Mouse (Mus musculus) monocyte, adult 5-6 weeks (primary cell): ENCODE measurements around the gene Nckap5l. TPM values are rescaled to one million over a fixed set of nuclear protein-coding genes. Genes with fewer than 3 reads are reported as not detected.

Experiments used
- ATAC-seq: fragments of 153-309, 156-312 bp; replicated peaks from 2 replicates; pipeline ENCODE4 v1.8.0; 2017; ENCODE audit warnings: mild to moderate bottlenecking; ENCODE audit not compliant: low TSS enrichment, insufficient number of reproducible peaks, severe bottlenecking, poor library complexity, low FRiP score
- total RNA-seq: library from RNA; stranded (forward); fragments of 200-1000, 200-491, 200-594 nt; gene quantifications from 3 replicates; pipeline ENCODE4 v1.2.3, GENCODE M21; 2017

Nckap5l gene
- total RNA-seq, 1 experiment from 2014 or later: 1.2 TPM

DNA sequence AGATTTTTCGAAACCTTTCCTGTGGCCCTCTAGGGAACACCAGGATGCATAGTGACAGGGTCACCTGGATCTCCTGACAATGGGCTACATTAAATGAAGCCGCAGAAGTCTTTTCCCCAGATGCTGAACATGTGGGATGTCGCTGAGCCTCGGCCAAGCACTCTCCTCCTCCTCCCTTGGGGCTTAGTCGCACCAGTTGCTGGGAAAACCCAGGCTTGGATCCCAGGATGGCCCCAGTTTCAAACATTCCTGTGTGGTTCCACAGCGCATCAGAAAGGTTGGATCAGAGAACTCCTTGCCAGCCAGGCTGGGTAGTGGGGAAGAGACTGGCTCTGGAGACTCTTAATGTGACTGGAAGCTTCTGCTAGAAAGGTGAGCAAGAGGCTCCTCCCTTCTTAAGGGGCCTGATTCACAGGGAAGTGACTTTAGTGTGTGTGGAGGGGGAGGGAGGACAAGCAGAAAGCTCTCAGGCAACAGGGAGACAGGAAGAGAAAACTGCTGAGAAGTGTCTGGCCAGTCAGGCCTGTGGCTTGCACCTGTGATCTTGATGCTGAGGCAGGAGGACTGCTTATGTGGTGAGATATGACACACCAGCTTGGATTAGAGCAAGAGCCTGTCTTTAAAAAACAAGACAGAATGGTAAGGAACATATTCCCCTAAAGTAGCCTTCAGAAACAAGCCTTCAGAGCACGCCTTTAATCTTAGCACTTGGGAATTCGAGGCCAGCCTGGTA, 18.4 kb downstream of the Nckap5l start:
- ATAC-seq: no peak

- no peak for ATAC-seq
Observed at GRCm38 (mm10) chr15:99433913-99434312, 23.6 kb downstream of the Nckap5l start.

DNA sequence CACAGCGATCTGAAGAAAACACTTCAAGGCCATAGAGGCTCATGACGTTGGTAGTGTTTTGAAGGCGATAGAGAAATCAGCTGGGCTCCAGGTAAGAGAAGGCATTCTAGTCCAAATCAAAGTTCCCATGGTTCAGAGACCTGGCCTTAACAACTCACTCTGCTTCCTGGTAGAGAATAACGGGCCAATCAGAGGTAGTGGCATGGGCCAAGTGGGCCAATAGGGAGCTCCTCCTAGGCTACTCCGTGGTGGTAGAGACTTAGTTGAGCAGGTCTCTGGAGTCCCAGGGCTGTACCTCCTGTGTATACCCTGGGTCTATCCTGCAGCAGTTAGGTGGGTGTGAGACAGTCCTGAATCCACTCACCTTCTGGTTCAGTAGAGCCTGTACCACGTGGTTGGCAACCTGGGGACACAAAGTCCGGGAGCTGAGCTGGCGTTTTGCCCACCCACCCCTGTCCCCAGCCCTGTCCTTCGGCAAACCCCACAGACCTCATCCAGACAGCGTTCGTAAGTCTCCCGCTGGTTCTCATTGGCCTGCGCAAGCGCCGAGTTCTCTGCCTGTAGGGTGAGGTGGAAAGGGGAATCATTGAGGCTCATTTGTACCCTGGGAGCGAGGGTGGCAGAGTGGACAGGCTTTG, 24.3 kb downstream of the Nckap5l start:
- ATAC-seq: no peak

DNA sequence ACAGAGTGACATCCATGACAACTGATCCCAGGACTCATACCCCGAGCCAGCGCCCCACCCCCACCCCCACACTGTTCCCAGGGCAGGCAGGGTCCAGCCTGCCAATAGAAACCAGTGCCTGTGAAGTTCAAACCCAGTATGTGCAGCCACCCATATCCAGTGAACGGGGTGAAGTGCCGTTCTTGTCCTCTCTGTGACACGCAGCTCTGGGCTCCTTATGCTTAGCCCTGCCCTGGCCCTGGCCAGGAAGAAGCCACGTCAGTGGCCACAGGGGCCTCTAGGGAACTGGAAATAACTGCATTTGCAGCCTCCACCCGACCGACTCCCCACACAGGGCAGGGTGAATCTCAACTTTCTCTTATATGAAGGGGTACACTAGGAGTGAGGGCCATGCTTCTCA, 25.6 kb downstream of the Nckap5l start:
- no peak for ATAC-seq

DNA sequence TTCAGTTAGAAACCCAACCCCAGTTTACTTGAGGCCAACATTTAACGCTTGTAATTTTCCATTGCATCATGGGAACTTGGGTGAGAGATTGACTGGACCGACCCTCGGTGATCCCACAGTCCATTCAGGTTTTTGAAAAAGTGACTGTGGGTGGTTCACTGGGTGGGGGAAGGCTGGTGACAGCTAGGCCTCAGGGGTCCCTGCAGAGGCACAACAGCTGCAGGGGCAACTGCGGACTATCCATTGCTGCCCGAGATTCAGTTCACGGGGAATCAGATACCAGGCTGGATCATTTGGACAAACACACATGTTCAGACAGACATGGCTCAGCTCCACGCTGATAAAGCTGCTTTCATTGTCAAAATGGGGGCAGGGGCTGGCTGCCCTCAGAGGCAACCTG, 26.0 kb downstream of the Nckap5l start:
- no peak for ATAC-seq

DNA sequence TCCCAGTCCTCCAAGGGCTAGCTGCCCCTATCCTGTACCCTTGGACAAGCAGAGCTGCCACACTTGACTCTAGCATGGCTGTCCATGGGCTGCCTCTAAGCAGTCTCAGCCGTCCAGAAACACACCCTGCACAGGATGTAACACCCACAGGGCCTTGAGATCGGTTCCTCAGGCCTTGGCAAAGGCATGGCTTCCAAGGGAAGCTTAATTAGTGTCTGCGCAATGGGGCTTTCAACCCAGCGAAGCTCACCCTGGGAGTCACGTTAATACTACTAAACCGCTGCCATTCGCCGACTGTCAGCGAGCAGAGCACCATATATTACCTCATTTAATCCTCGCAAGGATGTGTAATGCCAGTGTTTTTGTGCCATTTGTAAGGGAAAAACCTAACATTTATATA, 26.5 kb downstream of the Nckap5l start:
- no peak for ATAC-seq

- ATAC-seq: no peak
Observed at GRCm38 (mm10) chr15:99430394-99430793, 27.2 kb downstream of the Nckap5l start.

GRCm38 (mm10) chr15:99423884-99424283, 33.7 kb downstream of the Nckap5l start:
- ATAC-seq: no peak

GRCm38 (mm10) chr15:99423131-99423530, 34.4 kb downstream of the Nckap5l start:
- ATAC-seq: no peak

DNA sequence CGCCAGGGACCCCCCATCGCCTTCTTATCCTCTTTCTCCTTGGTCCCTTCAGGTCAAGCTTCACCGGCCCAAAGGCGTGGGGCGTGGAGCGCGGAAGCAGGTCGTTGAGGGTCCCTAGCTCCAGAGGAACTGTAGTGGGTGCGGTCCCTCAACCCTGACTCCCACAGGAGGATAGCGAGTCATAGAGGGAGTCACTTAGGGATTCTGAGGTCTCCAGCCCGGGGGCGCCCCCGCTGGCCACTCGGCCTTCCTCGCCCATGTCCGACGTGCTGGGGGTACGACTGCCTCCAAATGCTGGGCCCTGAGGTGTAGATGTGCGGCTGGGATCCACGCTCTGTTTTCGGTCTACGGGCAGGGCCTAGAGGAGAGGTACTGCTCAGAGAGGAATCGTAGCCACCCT, 35.0 kb downstream of the Nckap5l start:
- no peak for ATAC-seq

- ATAC-seq: no peak
Observed at GRCm38 (mm10) chr15:99421676-99422075, 35.9 kb downstream of the Nckap5l start.

DNA sequence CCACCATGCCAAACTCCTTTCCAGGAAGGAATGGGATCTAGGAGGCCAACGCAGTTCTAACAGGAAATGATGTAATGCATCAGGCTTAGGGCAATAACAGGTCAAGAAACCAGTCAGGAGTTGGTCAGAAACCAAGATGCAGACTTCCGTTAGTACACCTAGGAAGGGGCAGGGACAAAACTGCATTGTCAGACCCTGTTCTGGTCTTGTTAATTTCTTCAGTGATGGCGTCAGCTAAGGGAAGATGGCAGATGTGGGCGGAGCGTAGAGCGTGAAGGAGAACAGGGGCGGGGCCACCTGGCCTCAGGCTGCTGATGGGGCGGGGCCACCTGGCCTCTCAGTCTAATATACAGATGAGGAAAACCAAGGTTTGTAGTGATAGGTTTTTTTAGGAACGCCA, 36.4 kb downstream of the Nckap5l start:
- ATAC-seq: no peak

DNA sequence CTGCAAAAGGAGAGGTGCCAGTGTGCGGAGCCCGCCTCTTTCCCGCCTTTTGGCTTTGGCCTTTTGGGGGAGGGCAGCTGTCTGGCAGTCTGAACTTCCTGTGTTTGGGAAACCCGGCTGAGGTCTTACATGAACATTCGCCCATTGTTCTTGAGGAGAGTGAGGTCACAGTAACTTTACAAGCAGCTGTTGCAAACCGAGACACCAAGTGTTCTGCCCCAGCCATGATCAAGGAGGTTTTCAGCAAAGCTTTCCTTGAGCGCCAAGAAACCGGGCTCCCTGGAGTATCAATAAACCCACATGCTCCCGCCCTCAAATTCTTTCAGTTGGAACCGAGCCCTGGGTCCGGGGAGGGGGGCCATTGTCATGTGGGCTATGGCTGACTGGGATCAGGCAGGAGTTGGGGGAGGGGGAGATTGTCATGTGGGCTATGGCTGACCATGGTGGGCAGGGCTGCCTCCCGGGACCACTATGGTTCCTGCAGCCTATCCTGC, 37.0 kb downstream of the Nckap5l start:
- no peak for ATAC-seq

GRCm38 (mm10) chr15:99420101-99420500, 37.4 kb downstream of the Nckap5l start:
- ATAC-seq: no peak

GRCm38 (mm10) chr15:99417692-99418271, 39.8 kb downstream of the Nckap5l start:
- no peak for ATAC-seq

GRCm38 (mm10) chr15:99416957-99417356, 40.6 kb downstream of the Nckap5l start:
- no peak for ATAC-seq

- ATAC-seq: peak; percentile 88
Observed at GRCm38 (mm10) chr15:99416348-99416882, 41.1 kb downstream of the Nckap5l start.

- no peak for ATAC-seq
Observed at GRCm38 (mm10) chr15:99415793-99416192, 41.8 kb downstream of the Nckap5l start.

DNA sequence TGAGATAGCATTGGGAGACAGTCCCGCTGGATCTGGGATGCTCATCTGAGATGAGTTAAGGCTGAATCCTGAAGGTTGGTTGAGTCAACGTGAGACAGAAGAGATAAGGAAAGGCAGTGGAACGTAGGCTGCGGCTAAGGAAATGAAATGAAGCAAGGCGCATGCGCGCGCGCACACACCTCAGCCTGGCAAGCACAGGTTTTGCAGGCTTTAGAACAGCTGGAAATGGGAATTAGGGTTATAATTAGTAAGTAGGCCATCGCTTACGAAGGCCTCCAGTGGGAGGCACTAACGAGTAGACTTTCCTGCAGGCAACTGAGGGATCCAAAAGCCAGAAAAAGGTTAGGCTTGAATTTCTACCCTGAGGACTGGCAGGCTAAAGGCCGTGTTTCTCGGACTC, 45.8 kb downstream of the Nckap5l start:
- no peak for ATAC-seq

DNA sequence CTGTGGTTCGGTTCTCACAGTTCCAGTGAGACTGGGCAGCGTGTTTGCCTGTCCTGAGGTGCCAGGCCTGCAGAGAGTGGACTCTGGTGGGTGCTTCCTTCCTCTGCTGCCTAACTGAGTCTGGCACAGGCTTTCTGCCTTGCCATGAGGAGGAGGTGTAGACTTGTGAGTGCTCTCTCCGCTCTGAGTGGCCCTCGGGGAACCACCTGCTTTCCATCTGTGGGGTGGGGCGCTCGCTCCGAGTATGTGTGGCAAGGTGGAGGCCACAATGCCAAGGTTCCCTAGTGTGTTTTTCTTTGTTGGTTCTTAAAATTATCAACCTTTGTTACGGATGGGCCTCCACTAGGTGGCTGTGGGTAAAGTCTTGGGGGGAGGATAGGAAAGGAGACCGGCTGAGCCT, 48.7 kb downstream of the Nckap5l start:
- no peak for ATAC-seq
